Mouse (Mus musculus): Measurements from ENCODE around the gene Agxt.

GRCm38 (mm10) chr1:93157566-93157965 is 22.5 kb downstream of the Agxt start:
- no peak for TF ChIP-seq CTCF (IDR thresholded peaks at IDR 0.05; ENCODE audit: low read depth, low read length)
- no peak for TF ChIP-seq POLR2A (IDR thresholded peaks at IDR 0.05; ENCODE audit: extremely low read depth, insufficient read depth, low read length)

Data from liver, adult 2 months (tissue).